Mouse (Mus musculus) large intestine, adult 2 months (tissue): Measurements from ENCODE around the gene Lrrc3c. TPM values are rescaled to one million over a fixed set of nuclear protein-coding genes. Genes with fewer than 3 reads are reported as not detected.

Experiments
- DNase-seq: peaks from one replicate; pipeline ENCODE4 v3.0.0-alpha.2; 2012; ENCODE audit warnings: low read depth, low spot score
- WGBS: fragments of 180-500 bp; shearing (Covaris S2); methylation state at CpG from one replicate; pipeline ENCODE4 v1.1.7; 2018; 5-methylcytosine and 5-hydroxymethylcytosine counted together
- polyA plus RNA-seq: library from polyadenylated mRNA; depleted of rRNA; stranded (reverse); fragments of >200 nt; gene quantifications from 2 replicates; pipeline ENCODE4 v1.2.3, GENCODE M21; 2012; rRNA removed

The Lrrc3c gene
- not detected in 2 replicates for polyA plus RNA-seq

- DNase-seq = no peak
- 72% methylated on average over 8 of the region's 8 CpGs for WGBS
Observed at GRCm38 (mm10) chr11:98597991-98598390, at the start of gene Lrrc3c. Gene Lrrc3c (plus strand): TSS chr11:98598291.

GRCm38 (mm10) chr11:98549363-98549762, 48.7 kb upstream of the Lrrc3c start:
- no peak for DNase-seq
- 64% methylated on average over 4 of the region's 4 CpGs for WGBS

GRCm38 (mm10) chr11:98550311-98550974, 47.6 kb upstream of the Lrrc3c start:
- DNase-seq = no peak
- 21% methylated on average over 20 of the region's 20 CpGs for WGBS

DNA sequence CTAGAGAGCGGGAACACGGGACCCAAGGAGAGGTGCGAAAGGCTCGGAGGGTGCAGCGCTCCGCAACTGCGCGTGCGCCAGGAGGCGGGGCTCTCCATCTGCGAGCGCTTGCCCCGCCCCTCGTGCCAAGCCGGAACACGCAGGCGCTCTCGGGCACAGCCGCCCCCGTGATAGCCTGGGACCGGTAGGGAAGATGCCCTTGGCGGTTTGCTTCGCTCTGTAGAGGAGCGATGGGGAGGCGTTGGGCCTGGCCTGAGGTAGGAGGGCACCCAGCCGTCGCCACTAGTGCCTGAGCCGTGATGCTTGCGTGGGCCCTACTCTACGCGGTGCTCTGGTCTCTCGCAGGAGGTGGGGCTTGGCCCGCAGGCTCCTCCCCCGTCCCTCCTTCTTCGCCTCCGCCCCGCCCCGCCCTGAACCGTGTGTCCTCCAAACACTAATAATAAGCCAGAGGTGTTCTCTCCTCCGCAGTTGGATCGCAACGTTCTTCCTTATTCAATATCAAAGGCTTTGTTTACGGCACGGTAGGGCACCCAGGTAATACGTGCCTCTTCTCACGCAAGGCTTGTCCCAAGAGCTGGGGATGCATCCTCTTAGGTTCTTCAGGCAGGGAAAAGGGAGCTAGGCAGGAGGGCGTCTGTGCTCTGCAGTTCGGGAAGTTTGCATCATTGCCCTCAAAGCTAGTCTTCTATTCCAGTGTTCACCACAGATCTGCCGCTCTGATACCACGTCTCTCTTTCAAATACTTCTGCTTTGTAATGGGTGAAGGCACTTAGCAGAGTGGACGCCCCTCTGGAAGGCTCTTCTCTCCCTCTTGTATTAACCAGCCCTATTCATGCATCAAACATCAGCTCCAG, 46.9 kb upstream of the Lrrc3c start, which contains the start of gene Zpbp2:
Zpbp2 (plus strand) TSS at position 123 of the 854 bp plus-strand sequence.
- DNase-seq = peak; percentile 57
- 2% methylated on average over 51 of the region's 51 CpGs for WGBS

DNA sequence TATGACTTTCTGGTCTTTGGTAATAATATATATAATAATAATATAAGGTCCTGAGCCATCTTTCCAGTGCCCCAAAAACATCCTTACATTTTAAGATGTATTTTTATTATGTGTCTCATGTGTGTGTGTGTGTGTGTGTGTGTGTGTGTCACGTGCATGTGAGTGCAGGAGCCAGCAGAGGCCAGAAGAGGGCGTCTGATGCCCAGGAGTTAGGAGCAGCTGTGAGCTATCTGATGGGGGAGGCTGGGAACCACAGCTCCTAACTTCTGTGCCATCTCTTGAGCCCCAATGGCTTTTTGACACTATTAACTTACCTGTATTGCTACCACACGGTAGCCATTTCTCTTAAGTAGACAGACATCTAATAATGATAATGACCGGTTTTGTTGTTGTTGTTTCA, 44.1 kb upstream of the Lrrc3c start:
- WGBS = 94% methylated on average over 4 of the region's 4 CpGs
- no peak for DNase-seq

- no peak for DNase-seq
- WGBS = 50% methylated on average over 12 of the region's 12 CpGs
Observed at GRCm38 (mm10) chr11:98555124-98555700, 42.9 kb upstream of the Lrrc3c start.

GRCm38 (mm10) chr11:98560942-98561341, 37.1 kb upstream of the Lrrc3c start:
- WGBS = 16% methylated on average over 7 of the region's 7 CpGs
- DNase-seq = no peak

- DNase-seq = no peak
- 71% methylated on average over 3 of the region's 3 CpGs for WGBS
Observed at GRCm38 (mm10) chr11:98563025-98563424, 35.1 kb upstream of the Lrrc3c start.

DNA sequence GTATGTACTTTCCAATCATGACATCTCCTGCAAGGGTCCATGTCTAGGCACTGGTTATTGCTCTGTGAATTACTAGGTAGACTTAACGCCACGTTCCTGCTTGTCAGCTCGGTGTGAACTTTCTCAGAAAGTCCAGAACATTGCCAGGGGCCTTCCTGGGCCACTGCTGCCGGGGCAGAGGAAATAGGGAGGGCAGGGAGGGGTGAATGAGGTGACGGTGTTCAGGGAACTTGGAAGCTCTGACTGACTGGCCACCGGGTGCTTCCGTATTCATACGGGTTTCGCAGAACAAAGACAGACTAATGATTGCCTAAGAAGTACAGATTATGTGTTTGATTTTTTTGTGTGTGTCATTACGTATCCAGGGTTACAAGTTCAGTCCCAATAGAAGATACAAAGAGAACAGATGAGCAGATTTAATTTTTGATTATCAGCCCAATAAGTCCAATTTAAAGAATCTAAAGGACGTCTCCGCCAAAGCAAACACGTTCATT, 34.1 kb upstream of the Lrrc3c start:
- WGBS = 29% methylated on average over 13 of the region's 13 CpGs
- DNase-seq = no peak

DNA sequence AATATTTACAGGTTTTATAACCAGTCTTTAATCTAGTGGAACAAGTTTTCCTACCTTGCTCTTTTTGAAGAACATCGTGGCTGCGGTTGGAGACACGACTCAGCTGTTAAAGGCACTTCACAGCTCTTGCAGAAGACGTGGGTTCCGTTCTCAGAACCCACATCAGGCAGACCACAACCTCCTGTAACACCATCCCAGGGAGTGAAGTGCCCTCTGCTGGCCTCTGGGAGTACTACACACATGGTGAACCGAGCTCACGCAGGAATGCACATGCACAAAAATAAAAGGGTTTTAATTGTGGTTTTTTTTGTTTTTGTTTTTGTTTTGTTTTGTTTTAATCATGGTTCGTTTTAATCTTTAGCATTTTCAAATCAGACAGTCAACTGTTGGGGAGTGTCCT, 29.8 kb upstream of the Lrrc3c start:
- DNase-seq = no peak
- WGBS = 84% methylated on average over 8 of the region's 8 CpGs

- no peak for DNase-seq
- WGBS = 81% methylated on average over 6 of the region's 6 CpGs
Observed at GRCm38 (mm10) chr11:98569461-98569860, 28.6 kb upstream of the Lrrc3c start.

DNA sequence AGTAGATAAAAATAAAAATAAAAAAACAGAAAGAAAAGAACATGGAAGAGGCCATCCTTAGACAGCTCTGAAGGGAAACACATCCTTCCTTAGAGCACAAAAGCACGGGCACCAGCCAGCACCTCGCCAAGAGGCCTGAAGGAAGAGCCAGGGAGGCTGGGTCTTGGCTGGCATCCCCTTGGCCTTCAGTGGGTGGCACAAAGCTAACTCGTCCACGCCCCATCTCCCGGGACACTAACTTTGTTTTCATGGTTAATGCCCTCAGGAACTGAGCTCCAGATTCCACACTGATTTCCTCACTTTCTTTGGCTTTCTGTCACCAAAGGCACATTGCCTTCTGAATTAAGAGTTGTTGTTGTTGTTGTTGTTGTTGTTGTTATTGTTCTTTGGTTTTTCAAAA, 20.3 kb upstream of the Lrrc3c start:
- no peak for DNase-seq
- WGBS = 56% methylated on average over 5 of the region's 5 CpGs

DNA sequence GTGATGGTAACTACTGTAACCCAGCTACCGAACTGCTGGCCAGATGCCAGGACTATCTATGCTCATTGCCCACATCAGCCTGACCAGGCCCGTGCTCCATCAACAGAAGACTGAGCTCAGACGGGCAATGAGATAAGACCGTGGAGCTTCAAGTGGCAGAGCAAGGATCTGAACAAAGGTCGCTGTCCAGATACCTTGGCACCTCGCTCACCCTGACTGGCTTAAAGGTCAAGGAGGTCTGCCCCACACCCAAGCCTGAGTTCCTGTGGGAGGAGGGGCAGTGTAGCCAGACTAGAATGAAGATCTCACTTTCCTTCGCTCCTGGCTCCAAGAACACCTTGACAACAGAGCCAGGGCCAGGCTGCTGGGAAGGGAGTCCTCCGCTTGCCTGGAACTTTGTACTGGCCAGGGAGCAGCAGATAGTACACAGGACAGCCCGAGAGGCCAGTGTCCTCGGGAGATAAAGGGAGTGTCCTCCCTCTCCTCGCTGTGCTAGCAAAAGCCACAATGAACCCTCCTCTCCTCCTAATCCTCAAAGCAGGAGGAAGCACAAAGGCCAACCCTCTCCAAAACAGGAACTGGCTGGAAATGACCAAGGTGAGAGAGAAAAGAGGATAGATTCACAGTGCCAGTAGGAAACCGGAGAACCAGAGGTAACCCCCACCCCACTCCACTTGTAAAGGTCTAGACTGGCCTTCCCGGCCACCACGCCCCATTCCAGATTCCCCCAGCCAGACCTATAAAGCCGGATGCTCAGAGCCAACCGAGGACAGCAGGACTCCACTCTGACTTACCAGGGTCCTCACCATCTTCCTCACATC, 17.6 kb upstream of the Lrrc3c start:
- WGBS = 52% methylated on average over 16 of the region's 16 CpGs
- no peak for DNase-seq

DNA sequence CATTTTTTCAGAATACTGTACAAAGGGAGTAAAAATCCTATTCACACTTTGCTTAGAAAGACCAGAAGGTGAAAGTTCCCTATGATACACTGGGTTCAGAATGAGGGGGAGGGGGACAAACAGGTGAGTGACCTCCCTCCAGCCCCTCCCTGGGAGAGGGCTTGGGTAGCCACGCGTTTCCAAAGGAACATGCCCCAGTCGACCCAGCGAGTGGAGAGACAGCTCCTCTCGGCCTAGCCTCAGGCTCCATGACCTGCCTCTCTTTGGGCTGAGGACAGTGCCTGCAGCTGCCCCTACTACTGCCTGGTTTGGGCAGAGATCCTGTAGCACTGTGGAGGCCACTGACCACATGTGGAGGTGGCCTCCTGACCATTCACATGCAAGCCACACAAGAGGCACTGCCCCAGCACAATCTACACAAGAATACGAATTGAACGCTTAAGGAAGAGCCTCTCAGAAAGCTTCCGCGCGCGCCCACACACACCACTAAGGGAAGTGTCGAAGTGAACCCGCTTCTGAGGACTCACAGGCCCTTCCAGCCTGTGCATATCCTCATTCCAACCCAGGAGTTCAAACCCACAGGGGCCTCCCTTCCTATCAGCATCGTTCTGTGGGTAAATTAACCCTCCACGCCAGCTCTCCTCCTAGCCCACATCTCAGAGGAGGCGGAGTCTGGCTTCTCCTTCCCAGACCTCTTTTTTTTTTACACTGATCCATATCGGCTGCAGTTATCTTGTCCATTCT, 16.6 kb upstream of the Lrrc3c start:
- 78% methylated on average over 17 of the region's 17 CpGs for WGBS

DNA sequence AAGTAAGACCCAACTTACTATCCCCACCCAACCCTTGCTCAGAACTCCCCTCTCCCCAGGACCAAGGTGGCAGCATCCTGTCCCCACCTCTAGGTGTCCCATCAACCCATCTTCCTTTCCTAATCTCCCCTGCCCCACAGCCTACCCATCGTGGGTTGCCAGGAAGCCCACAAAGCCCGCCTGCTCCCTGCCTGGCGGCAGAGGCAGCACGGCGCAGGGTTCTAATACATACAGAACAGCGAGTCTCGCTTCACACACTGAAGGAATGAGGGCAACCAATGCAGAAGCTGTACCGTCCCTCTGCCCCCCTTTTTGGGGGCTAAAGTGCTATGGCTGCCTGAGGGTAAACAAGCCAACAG, 16.1 kb upstream of the Lrrc3c start:
- WGBS = 91% methylated on average over 8 of the region's 8 CpGs
- DNase-seq = no peak

More for the DNA sequence above, 16.6 kb upstream of the Lrrc3c start:
- no peak for DNase-seq

GRCm38 (mm10) chr11:98582551-98583264, 15.4 kb upstream of the Lrrc3c start:
- no peak for DNase-seq
- WGBS = 87% methylated on average over 12 of the region's 12 CpGs

DNA sequence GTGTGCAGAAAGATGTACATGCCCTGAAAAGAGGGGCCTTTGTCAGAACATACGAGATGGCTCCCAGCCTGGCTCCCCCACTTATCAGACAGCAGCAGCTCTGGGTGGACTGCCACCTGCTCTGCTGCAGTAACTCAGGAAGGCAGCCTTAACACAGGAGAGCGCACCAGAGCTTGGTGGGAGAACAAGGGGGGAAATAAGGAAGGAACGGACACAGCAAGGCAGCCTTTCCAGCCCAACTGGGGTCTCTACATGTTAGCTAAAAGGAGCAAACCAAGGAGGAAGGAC, 14.9 kb upstream of the Lrrc3c start:
- 94% methylated on average over 3 of the region's 3 CpGs for WGBS
- DNase-seq = no peak

DNA sequence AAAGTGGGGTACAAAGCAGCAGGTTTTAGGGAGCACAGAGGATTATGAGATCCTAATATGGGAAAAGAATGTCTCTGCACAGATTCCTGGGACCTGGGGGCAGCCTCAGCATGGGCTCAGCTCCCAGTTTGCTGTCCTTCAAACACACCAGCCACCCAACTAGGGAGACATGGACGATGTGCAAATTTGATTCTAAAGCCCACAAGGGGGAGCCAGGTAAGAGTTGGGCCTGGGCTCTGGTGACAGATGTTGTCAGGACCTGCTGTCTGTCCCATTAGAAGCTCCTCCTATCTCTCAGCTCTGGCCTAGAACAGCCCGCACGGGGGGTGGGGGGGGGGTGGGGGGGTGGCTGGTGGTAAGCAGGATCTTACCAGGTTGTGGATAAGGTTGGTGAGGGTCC, 14.5 kb upstream of the Lrrc3c start:
- 50% methylated on average over 3 of the region's 3 CpGs for WGBS
- no peak for DNase-seq

GRCm38 (mm10) chr11:98584146-98584545, 13.9 kb upstream of the Lrrc3c start:
- no peak for DNase-seq
- 56% methylated on average over 1 of the region's 1 CpGs for WGBS
